Comparison of ENCODE assay signal across 29 mouse cellular contexts in the genomic region with DNA sequence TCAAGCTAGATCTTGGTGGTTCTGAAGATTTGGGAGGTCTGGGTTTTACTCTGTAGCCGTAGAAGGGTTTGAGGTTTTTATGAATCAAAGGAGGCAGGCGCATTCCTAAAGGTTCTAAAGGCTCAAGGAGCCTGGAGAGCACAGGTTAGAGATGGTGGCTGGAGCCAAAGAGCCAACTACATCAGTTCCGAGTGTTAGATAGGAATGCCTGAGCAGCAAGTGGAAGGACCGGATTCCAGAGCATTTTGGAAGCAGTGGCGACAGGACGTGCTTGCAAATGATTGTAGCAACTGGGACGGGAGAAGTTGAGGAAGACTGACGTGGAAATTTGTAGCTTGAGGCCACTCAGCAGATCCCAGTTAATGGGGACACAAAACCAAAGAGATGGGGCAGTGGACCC. TPM values are rescaled to one million over a fixed set of nuclear protein-coding genes. Genes with fewer than 3 reads are reported as not detected.
DNase-seq lines count a peak whose midpoint lies in the region; ATAC-seq lines count a peak whose summit lies in the region.
"Had no signal": no experiment of that assay in that cellular context is flagged by ENCODE, and none has a peak within 500 bp of the region (broad histone marks: within the 10 kb centered on the region; RNA-seq: fewer than 3 reads in every experiment).

No protein-coding gene starts in this region.

- DNase-seq in R1 (ENCODE audit: low read depth, low spot score): peak; percentile 58
- DNase-seq in limb, embryonic 10.5 days (ENCODE audit: low spot score): no peak
- peak; percentile 73 for DNase-seq in lung, postnatal 25 days (ENCODE audit: low spot score)
- DNase-seq in layer of hippocampus, adult 11-12 months (ENCODE audit: low spot score): no peak
- no peak for DNase-seq in spleen, postnatal 10 days (ENCODE audit: low spot score in 2 of 2)
- DNase-seq in cerebellum, adult 9-10 months: no peak
- DNase-seq: adrenal gland, postnatal 25 days; B cell, adult 2 months; cerebellum, adult 11-12 months; cerebellum, postnatal 10 days; kidney, adult 9 months; kidney, postnatal 10 days; right cerebral cortex, adult 18-20 months; spleen, adult 18-20 months; thymus, adult 18-20 months; thymus, postnatal 4 days had no signal

- no peaks in the 10 kb centered on the region for H3K27me3 ChIP-seq in limb, embryonic 10.5 days (ENCODE audit: low read depth, poor library complexity, severe bottlenecking)
- no peaks in the 10 kb centered on the region for H3K27me3 ChIP-seq in lung, embryonic 15.5 days
- H3K27me3 ChIP-seq: heart, embryonic 13.5 days; hindbrain, embryonic 13.5 days; limb, embryonic 15.5 days; liver, embryonic 15.5 days; neural tube, embryonic 12.5 days had no signal

- H3K4me2 ChIP-seq in lung, embryonic 15.5 days: peak overlapping the region; percentile 32; the same call in 1 of the 2 replicates
- H3K4me2 ChIP-seq: heart, embryonic 13.5 days; hindbrain, embryonic 13.5 days; limb, embryonic 15.5 days; liver, embryonic 15.5 days; midbrain, embryonic 12.5 days; neural tube, embryonic 12.5 days had no signal

- H3K36me3 ChIP-seq in limb, embryonic 10.5 days: no peaks in the 10 kb centered on the region
- H3K36me3 ChIP-seq in lung, embryonic 15.5 days: no peaks in the 10 kb centered on the region
- H3K36me3 ChIP-seq: heart, embryonic 13.5 days; hindbrain, embryonic 13.5 days; limb, embryonic 15.5 days; liver, embryonic 15.5 days; midbrain, embryonic 12.5 days; neural tube, embryonic 12.5 days had no signal

- peaks cover 33% of the 10 kb centered on the region for H3K4me1 ChIP-seq in limb, embryonic 10.5 days
- H3K4me1 ChIP-seq in lung, embryonic 15.5 days: peaks cover 12% of the 10 kb centered on the region; the same call in 1 of the 2 replicates
- H3K4me1 ChIP-seq: heart, embryonic 13.5 days; hindbrain, embryonic 13.5 days had no signal

- ATAC-seq in lung, embryonic 15.5 days (ENCODE audit: borderline replicate concordance, extremely low read depth, low FRiP score, low TSS enrichment): no peak
- ATAC-seq: forebrain, embryonic 16.5 days; intestine, embryonic 16.5 days had no signal

- H3K27ac ChIP-seq in limb, embryonic 10.5 days: peak overlapping the region; percentile 40; the same call in 1 of the 2 replicates
- H3K27ac ChIP-seq in lung, embryonic 15.5 days: peak overlapping the region; percentile 92
- H3K27ac ChIP-seq: heart, embryonic 13.5 days; hindbrain, embryonic 13.5 days; limb, embryonic 15.5 days; liver, embryonic 15.5 days; midbrain, embryonic 12.5 days; neural tube, embryonic 12.5 days; stomach, postnatal 0 days had no signal

- 75% methylated on average over 8 of the region's 8 CpGs for WGBS in limb, embryonic 10.5 days
- 48% methylated on average over 8 of the region's 8 CpGs for WGBS in lung, embryonic 15.5 days

- no peaks in the 10 kb centered on the region for H3K9me3 ChIP-seq in limb, embryonic 10.5 days (replicated peaks)
- H3K9me3 ChIP-seq in lung, embryonic 15.5 days: no peaks in the 10 kb centered on the region
- H3K9me3 ChIP-seq: G1E; heart, embryonic 13.5 days; hindbrain, embryonic 13.5 days; limb, embryonic 15.5 days; liver, embryonic 15.5 days; midbrain, embryonic 12.5 days; neural tube, embryonic 12.5 days had no signal

- H3K9ac ChIP-seq in lung, embryonic 15.5 days: no peak overlapping the region
- H3K9ac ChIP-seq: heart, embryonic 13.5 days; hindbrain, embryonic 13.5 days; limb, embryonic 15.5 days; liver, embryonic 15.5 days; midbrain, embryonic 12.5 days; neural tube, embryonic 12.5 days had no signal

- no peak overlapping the region for H3K4me3 ChIP-seq in limb, embryonic 10.5 days
- H3K4me3 ChIP-seq in lung, embryonic 15.5 days: no peak overlapping the region
- H3K4me3 ChIP-seq: erythroblast, embryonic 14.5 days; heart, embryonic 13.5 days; hindbrain, embryonic 13.5 days; limb, embryonic 15.5 days; liver, embryonic 15.5 days; midbrain, embryonic 12.5 days; myocyte; neural tube, embryonic 12.5 days had no signal

RNA-seq across cellular contexts. Expression of a gene that starts 37.3 kb away (rescaled TPM):
- polyA plus RNA-seq in limb, embryonic 10.5 days (2016; fragmentation: Nextera tagmentation; extraction: Ambion mirVana): 41.3 and 48.3 TPM in 2 replicates
- polyA plus RNA-seq in lung, embryonic 15.5 days (2015; fragmentation: Nextera tagmentation; extraction: Ambion mirVana): 21.9 and 22.9 TPM in 2 replicates

RNA-seq across cellular contexts. Expression of a gene that starts 37.4 kb away (rescaled TPM):
- 51.6 and 53.4 TPM in 2 replicates for polyA plus RNA-seq in limb, embryonic 10.5 days (2016; fragmentation: Nextera tagmentation; extraction: Ambion mirVana)
- 47.8 and 50.3 TPM in 2 replicates for polyA plus RNA-seq in lung, embryonic 15.5 days (2015; fragmentation: Nextera tagmentation; extraction: Ambion mirVana)

RNA-seq across cellular contexts. Expression of a gene that starts 37.4 kb away (rescaled TPM):
- polyA plus RNA-seq in limb, embryonic 10.5 days (2016; fragmentation: Nextera tagmentation; extraction: Ambion mirVana): 0.81 and 2.1 TPM in 2 replicates
- 0.35 and 1.7 TPM in 2 replicates for polyA plus RNA-seq in lung, embryonic 15.5 days (2015; fragmentation: Nextera tagmentation; extraction: Ambion mirVana)

RNA-seq across cellular contexts. Expression of a gene that starts 56.5 kb away (rescaled TPM):
- polyA plus RNA-seq in limb, embryonic 10.5 days (2016; fragmentation: Nextera tagmentation; extraction: Ambion mirVana): 5.5 and 6.8 TPM in 2 replicates
- polyA plus RNA-seq in lung, embryonic 15.5 days (2015; fragmentation: Nextera tagmentation; extraction: Ambion mirVana): 4.2 and 4.3 TPM in 2 replicates

Comparison
In these comparisons a context has a peak if more than half of its experiments do, and no peak if none do; other contexts are left out.
1. DNase-seq: peak in R1 (single experiment) and lung, postnatal 25 days (single experiment); none in limb, embryonic 10.5 days (single experiment), layer of hippocampus, adult 11-12 months (single experiment), spleen, postnatal 10 days (0 of 2) and cerebellum, adult 9-10 months (single experiment).